Mouse (Mus musculus) forebrain, embryonic 12.5 days (tissue): ENCODE measurements around the gene Olfr465-ps1. TPM values are rescaled to one million over a fixed set of nuclear protein-coding genes. Genes with fewer than 3 reads are reported as not detected.

Experiments used
- ATAC-seq: fragments of 200-750 bp; cut with Nextera tagmentation; 2 replicates; pipeline ENCODE4 v1.8.0; 2017; ENCODE audit warnings: moderate TSS enrichment; ENCODE audit not compliant: low FRiP score
- H3K27ac ChIP-seq: fragments of 300-500 bp; sonication (generic); 2 replicates; pipeline ENCODE4 v1.5.1; 2016; ENCODE audit warnings: mild to moderate bottlenecking
- H3K27me3 ChIP-seq: fragments of 300-500 bp; sonication (generic); 2 replicates; pipeline ENCODE4 v1.6.1; 2016; ENCODE audit warnings: mild to moderate bottlenecking
- H3K36me3 ChIP-seq: fragments of 300-500 bp; sonication (generic); replicated peaks from 2 replicates; pipeline ENCODE4 v1.6.1; 2016; ENCODE audit warnings: mild to moderate bottlenecking
- H3K4me1 ChIP-seq: fragments of 300-500 bp; sonication (generic); 2 replicates; pipeline ENCODE4 v1.6.1; 2016
- H3K4me2 ChIP-seq: fragments of 300-500 bp; sonication (generic); 2 replicates; pipeline ENCODE4 v1.6.1; 2016; ENCODE audit warnings: mild to moderate bottlenecking, moderate library complexity
- H3K4me3 ChIP-seq: fragments of 300-500 bp; sonication (generic); replicated peaks from 2 replicates; pipeline ENCODE4 v1.5.1; 2016; ENCODE audit warnings: mild to moderate bottlenecking
- H3K9ac ChIP-seq: fragments of 300-500 bp; sonication (generic); 2 replicates; pipeline ENCODE4 v1.6.1; 2016; ENCODE audit warnings: mild to moderate bottlenecking
- H3K9me3 ChIP-seq: fragments of 300-500 bp; sonication (generic); 2 replicates; pipeline ENCODE4 v1.6.1; 2016
- WGBS: fragments of 180-500 bp; shearing (Covaris S2); methylation state at CpG from one replicate; pipeline ENCODE4 v1.1.7; 2016; 5-methylcytosine and 5-hydroxymethylcytosine counted together
- polyA plus RNA-seq: library from polyadenylated mRNA; unstranded; fragments of >200 nt; fragmentation: Nextera tagmentation; extraction: Ambion mirVana; gene quantifications from 2 replicates; pipeline ENCODE4 v1.2.1, GENCODE M21; 2016

The Olfr465-ps1 gene
- polyA plus RNA-seq, 1 experiment from 2014 or later: not detected

- Histone ChIP-seq H3K4me2 (no peak overlapping the region), H3K36me3 (no peaks in the 10 kb centered on the region), H3K9me3 (peaks cover 3% of the 10 kb centered on the region; the same call in 1 of the 2 replicates), H3K9ac (no peak overlapping the region), H3K4me3 (no peak overlapping the region), H3K27ac (no peak overlapping the region), H3K4me1 (0 out of 2 replicates have a peak, but pooled peaks cover 5% of the 10 kb centered on the region), H3K27me3 (no peaks in the 10 kb centered on the region)
- 87% methylated on average over 3 of the region's 3 CpGs for WGBS
- no peak for ATAC-seq
These were observed 36.2 kb downstream of the Olfr465-ps1 start for GRCm38 (mm10) chr13:65174102-65174501.

GRCm38 (mm10) chr13:65175734-65176471 is 38.0 kb downstream of the Olfr465-ps1 start:
- Histone ChIP-seq H3K9ac (no peak overlapping the region), H3K27ac (no peak overlapping the region), H3K36me3 (no peaks in the 10 kb centered on the region), H3K9me3 (peaks cover 3% of the 10 kb centered on the region; the same call in 1 of the 2 replicates), H3K27me3 (no peaks in the 10 kb centered on the region), H3K4me3 (peak overlapping the region; percentile 34), H3K4me2 (peak overlapping the region; percentile 55), H3K4me1 (0 out of 2 replicates have a peak, but pooled peaks cover 5% of the 10 kb centered on the region)
- WGBS: 26% methylated on average over 46 of the region's 46 CpGs
- peak; percentile 70; the same call in 1 of the 2 replicates for ATAC-seq

- WGBS: 63% methylated on average over 15 of the region's 15 CpGs
- H3K4me1 ChIP-seq: 0 out of 2 replicates have a peak, but pooled peaks cover 5% of the 10 kb centered on the region
- peaks cover 3% of the 10 kb centered on the region; the same call in 1 of the 2 replicates for H3K9me3 ChIP-seq
- ATAC-seq: no peak; the same call in 1 of the 2 replicates
- H3K9ac ChIP-seq: no peak overlapping the region
- H3K27me3 ChIP-seq: no peaks in the 10 kb centered on the region
- H3K4me3 ChIP-seq: no peak overlapping the region
- no peak overlapping the region for H3K27ac ChIP-seq
- H3K4me2 ChIP-seq: no peak overlapping the region
- no peaks in the 10 kb centered on the region for H3K36me3 ChIP-seq
These were observed 38.7 kb downstream of the Olfr465-ps1 start for GRCm38 (mm10) chr13:65176472-65177091.

Other genes starting within 250 kb of the Olfr465-ps1 start
- gene Cntnap3, start 234.1 kb upstream of the Olfr465-ps1 start, polyA plus RNA-seq: 0.65 TPM in 2 replicates
- gene Spata31, start 220.7 kb upstream of the Olfr465-ps1 start, polyA plus RNA-seq: not detected in 2 replicates
- not detected in 2 replicates for gene Spata31d1c, start 105.0 kb upstream of the Olfr465-ps1 start, polyA plus RNA-seq
- not detected in 2 replicates for gene Prss47, start 85.3 kb upstream of the Olfr465-ps1 start, polyA plus RNA-seq
- 41.1 and 46.3 TPM in 2 replicates for gene Mfsd14b, start 25.1 kb upstream of the Olfr465-ps1 start, polyA plus RNA-seq
- not detected in 2 replicates for gene Olfr466, start 12.2 kb downstream of the Olfr465-ps1 start, polyA plus RNA-seq
- not detected in 2 replicates for gene Nlrp4f, start 67.9 kb downstream of the Olfr465-ps1 start, polyA plus RNA-seq
- gene Gm10775, start 121.5 kb downstream of the Olfr465-ps1 start, polyA plus RNA-seq: not detected in 2 replicates
- 26.7 and 28.7 TPM in 2 replicates for gene Zfp369, start 140.7 kb downstream of the Olfr465-ps1 start, polyA plus RNA-seq